Mouse (Mus musculus): ENCODE data around the gene Asxl2.

Gene Asxl2

DNA sequence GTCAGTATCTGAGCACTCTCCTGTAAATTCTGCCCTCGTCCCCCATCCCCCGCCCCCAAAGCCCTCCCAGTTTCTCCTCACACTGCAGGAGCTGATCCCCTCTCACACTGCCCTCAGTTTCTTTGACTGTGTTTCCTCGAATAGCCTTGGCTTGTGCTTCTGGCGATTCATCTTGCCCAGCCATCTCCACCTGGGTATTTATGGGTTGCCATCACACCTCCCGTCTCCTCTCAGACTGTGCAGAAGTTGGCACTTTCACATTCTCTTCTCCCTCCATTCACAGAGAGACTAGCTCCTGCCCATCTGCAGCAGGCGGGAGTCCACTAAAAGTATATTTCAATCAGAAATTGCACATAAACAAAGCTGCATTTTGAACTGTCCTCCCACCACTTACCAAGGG lies 120.1 kb downstream of the Asxl2 start:
- no peak for DNase-seq (ENCODE audit: low spot score)

DNA sequence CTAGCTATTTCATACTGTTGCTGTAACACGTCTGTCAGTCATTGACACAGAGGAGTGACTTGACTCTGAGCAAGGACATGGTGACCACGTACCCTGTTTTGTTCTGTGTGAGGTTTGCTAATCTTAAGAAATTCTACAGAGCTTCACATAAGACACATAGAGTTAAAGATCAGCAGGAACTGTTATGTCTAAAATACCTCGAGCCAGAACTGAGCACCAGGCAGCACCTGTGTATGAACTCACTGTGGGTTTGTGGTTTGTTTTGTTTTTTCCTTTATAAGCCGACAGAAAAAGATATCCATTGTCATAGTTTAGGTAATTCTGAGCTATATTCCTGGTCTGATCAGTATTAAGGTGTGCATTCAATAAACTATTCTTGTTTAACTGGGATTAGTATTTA lies 120.8 kb downstream of the Asxl2 start:
- DNase-seq (ENCODE audit: low spot score) = no peak

DNA sequence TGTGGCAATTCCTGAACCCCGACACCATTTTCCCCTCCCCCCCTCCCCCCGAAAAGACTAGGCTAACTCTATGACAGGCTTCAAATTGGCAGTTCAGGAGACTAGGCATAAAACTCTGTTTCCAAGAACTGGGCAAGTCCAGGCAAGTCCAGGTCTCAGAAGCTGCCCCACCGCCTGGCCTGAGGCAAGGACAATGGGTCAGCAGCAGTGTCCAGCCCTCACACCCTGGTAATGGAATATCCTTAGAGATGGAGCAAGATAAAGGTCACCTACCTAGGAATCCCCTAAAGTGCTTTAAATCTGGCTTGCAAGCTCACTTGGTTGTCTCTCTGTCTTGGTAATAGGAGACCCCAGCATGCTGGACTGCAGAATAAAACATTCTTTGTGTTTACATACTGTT lies 121.3 kb downstream of the Asxl2 start:
- no peak for DNase-seq (ENCODE audit: low spot score)

DNA sequence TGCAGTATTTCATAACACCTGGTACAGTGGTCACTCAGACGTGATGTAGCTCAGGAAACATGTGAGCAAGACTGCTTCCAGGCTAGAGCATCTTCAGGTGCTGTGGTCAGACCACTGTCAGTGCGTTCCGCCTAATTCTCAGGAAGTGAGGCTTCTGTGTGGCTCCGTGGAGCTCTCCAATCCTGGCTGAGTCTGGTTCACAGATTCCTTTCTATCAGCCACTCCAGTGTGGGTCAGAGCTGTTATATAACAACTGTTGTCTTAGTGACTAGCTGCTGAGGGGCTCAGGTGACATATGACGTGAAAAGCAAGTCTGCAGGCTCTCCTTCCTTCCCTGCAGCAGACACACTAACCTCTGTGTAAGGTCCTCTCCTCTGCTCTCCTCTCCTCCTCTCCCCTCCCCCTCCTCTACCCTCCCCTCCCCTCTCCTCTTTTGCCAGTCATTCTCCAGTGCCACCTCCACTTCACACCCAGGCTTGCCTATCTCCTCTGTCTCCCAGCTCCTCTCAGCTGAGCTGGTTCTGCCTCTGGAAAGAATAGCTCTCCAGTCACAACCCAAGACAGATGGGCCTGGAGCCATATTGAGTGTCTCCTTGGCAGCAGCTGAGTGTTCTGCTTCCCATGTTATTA lies 122.0 kb downstream of the Asxl2 start:
- no peak for DNase-seq (ENCODE audit: low spot score)

DNA sequence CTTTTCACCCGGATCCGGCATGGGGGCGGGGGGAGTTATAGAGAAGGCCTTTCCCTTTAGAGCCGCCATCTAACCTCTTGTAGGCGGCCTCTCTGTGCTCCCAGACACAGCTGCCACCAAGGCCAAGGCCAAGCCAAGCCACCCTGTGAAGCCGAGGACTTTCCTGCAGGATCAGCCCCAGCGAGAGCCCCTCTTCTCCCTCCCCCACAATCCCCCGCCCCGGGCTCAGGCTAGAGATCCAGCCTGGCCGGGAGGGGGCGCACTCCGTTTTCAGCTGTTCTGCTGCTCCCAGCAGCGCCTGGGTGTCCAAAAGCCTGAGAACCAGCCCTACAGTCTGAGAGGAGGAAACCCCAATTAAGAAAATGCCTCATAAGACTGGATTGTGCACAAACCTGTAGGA lies 123.6 kb downstream of the Asxl2 start:
- peak; percentile 83 for DNase-seq (ENCODE audit: low spot score)
